Mouse (Mus musculus): ENCODE data around the gene Gabpb2.

The Gabpb2 gene

DNA sequence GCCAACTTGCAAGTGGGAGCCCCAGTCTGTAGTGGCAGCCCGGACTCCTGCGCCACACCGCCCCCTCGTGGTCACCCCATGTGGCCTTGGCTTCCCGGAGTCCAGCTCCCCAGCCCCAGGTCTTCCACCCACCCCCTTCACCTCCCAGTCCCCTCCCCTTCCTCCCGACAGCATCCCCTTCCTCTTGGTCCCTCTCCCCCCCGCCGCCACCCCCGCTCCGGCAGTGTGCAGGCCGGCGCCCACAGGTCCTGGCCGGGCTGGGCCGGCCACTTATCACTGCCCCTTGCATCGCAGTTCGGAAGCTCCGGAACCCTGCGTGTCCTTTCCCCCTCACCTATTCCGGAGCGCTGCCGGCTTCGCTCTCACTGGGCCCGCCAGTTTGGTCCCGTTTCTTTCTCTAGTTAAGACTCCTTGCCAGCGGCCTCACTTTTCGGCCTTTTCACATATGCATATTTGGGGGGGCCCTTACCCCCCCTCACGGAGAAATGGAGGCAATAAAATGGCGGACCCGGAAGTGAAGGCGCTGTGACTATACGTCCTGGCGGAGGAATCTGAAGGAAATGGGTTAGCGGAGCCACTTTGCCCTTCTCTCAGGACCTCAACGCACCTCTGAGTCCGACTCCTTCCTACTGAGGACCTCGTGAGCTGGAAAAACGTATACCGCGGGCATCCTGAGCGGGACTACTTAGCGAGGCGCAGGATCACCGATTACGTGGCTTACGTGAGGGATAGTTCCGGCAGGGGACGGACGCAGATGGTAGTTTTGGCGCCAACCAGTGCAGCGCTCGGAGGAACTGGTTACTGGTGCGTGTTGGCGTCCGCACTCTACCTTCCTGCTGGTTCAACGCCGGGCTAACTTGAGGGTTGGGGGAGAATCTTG, at the start of gene Gabpb2:
Gene Gabpb2, minus strand, starts transcription at position 662 of the 880 bp plus-strand sequence.
- DNase-seq (ENCODE audit: low read depth) = peak; percentile 88

DNA sequence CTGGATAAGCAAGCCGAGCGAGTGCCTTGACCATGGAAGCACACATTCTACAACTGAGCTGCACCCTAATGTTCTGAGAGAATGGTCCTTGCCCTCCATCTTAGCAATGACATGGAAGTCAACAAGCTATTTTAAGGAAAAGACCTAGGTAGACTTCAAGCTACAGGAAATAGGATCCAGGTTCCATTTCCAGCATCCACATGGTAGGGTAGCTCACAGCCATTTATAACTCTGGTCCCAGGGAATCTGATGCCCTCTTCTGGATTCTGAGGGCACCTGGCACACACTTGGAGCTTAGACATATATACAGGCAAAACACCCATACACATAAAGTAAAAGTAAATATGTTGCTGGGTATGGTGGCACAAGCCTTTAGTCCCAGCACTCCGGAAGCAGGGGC, 48.3 kb upstream of the Gabpb2 start:
- DNase-seq (ENCODE audit: low read depth) = no peak

DNA sequence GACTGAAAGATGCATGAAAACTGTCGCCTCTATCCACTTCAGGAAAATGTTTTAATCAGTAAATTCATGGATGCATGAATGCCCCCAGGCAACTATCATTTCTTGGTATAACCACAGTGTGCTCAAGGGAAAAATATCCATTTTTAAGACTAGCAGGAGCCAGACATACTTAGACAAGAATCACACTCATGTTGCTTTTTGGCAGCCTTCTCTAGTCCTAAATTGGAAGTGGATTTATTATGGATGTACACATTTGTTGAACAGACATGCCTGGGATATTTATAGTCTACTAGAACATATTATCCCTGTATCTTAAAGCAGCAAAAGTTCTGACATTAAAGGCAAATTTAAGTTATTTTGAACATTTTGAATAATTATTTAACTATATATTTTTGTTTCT, 47.0 kb upstream of the Gabpb2 start:
- DNase-seq (ENCODE audit: low read depth) = no peak

DNA sequence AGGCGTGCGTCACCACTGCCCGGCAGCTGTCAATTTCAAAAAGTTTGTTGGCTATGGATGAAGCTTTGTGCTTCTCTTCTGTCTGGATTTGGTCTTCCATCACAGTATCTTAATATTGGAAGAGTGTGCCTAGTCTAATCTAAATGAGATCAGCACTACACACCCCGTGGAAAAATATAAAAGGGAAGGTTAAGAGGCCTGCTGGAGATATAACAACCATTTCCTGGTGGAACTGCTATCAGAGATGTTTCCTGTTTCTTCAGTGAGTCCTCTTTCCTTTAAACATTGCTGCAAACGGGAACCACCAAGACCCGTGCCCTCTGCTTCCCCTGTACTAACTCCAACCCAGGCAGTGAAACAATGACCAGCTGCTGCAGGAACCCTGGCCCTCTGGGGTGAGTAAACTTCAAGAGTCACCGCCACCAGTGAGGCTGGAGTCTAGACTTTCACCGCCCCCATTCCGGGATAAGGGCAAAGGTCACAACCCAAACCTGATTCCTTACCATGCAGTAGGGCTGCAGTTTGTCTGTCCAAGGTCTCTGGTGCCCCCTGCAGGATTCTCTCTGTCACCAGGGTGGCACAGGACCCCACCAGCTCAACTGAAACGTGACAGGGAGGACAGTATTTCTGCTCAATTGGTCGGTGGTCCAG, 45.5 kb upstream of the Gabpb2 start:
- peak; percentile 57 for DNase-seq (ENCODE audit: low read depth)

DNA sequence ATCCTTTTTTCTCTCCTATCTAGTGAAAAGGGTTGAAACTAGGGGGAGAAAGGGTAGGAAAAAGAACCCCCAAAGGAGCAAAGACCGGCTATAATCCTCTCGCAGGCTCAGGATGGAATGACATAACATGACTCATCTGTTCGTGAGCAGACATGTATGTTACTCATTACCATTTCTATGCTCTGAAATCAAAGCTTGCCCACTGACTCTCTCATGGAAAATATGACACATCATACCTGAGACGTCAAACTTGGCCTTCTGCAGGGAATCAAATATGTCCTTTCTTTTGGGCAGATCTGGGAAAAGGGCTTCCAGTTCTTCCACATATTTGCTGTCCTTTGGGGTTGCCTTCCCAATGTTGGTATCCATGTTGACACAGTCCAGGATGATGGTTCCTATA, 44.3 kb upstream of the Gabpb2 start:
- DNase-seq (ENCODE audit: low read depth) = no peak

DNA sequence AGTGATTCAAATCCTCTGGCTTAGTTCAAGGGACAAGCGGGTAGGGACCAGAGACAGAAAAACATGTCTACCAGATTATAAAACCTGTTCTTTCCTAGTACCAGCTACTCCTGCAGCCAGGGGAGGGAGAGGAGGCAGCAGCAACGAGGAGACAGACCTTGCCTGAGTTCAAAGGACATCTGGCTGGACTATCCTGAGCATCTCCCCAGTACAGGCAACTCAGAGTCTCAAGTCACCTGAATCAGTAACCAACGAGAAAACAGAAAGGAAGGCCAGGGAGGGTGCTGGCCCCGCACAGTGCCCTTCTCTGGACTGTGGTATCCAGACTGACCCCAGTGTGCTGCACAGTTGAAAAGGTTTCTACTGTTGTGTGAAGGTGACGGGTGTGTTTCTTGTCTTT, 39.2 kb upstream of the Gabpb2 start:
- no peak for DNase-seq (ENCODE audit: low read depth)

DNA sequence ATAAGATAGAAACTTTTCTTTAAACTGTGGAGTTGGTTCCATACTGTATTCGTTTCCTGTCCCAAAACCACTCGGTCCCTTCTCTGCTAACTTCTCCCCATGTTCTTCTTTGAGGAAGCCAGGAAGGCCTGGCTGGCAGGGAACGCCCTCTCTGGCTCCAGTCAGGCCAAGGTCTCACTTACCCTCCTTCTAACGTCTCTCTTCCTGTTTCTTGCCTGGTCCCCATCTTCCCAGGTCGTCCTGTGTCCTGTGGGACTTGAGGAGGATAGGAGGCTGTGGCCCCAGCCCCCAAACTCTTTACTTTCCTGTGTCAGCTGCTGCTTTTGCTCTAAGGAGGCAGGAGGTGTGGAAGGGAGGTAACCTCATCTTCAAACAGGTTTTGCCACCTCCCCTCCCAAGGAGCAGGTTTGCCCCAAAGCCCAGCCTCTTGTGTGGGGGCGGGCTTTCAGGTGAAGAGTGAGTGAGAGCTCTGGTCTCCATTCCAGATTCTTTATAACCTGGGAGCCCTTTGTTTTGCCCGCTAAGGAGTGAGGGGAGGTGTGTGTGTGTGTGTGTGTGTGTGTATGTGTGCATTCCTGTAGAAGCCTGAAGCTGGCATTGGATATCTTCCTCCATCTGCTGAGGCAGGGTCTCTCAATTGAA, 33.2 kb upstream of the Gabpb2 start, which contains the start of gene Bnipl:
Gene Bnipl, minus strand, starts transcription at position 411 of the 642 bp plus-strand sequence.
- no peak for DNase-seq (ENCODE audit: low read depth)

DNA sequence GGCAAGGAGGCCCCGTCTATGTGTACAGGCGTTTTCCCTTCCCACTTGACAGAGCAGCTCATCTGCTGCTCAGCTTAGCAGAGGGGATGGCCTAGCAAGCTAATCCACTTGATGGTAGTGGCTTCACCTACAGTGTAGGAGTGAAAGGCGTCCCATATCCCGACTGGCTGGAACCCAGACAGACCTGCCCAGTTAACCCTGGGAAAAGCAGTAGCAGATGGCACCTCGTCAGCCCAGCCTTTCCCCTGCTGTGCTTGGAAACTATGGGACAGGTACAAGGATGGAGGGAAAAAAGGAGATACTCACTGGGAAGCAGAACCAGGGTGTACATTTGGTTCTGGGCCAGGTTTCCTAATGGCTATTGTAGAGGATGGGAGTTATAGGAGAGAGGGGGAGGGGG, 32.6 kb upstream of the Gabpb2 start:
- DNase-seq (ENCODE audit: low read depth) = no peak

DNA sequence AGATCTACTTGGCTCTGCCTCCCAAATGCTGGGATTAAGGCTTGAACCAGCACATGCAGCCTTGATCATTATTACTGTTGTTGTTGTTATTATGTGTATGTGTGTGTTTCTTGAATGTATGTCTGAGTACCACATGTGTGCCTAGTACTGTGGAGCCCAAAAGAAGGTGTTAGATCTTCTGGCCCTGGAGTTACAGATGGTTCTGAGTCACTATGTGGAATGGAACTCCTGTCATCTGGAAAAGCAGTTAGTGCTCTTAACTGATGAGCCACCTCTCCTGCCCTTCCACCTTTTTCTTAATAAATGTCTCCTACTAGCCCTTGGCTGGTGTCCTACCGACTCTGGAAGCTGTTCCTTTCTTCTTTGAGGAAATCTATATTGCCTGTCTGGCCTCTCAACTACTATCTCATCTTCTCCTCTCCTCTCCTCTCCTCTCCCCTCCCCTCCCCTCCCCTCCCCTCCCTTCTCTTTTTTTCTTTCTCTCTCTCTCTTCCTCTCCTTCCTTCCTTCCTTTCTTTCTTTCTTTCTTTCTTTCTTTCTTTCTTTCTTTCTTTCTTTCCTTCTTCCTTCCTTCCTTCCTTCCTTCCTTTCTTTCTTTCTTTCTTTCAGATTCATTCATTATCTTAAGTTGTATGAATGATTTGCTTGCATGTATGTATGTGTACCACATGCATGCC, 30.1 kb upstream of the Gabpb2 start:
- no peak for DNase-seq (ENCODE audit: low read depth)

DNA sequence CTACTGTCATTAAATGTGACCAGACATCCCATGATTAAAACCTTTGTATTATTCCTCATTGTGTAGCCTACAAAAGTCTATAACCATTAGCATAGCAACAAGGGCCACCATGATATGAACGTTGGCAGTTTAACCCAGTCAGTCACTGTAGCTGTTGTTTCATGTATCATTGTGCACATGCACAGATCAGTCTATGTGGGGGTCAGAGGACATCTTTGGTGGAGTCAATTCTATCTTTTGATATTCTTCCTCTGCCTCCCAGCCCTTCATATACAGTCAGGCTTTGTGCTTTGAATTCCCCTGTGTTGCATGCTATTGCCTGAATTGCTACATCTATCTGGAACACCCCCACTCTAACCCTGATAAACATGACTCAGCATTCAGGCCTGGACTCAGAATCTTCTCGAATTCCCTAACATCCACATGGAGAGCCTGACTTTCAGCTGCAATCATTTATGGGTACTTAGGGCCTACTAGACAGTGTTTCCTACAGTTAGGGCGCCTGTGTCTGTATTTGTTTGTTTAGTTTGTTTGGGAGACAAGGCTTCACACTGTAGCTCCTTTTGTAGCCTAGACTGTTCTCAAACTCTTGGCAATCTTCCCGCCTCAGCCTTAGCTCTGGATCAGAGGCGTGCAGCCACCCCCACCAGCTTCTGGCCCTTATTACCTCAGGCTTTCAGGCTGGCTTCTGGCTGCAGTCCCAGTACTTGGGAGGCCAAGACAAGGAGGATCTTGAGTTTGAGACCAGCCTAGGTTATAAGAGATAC, 28.9 kb upstream of the Gabpb2 start:
- no peak for DNase-seq (ENCODE audit: low read depth)

DNA sequence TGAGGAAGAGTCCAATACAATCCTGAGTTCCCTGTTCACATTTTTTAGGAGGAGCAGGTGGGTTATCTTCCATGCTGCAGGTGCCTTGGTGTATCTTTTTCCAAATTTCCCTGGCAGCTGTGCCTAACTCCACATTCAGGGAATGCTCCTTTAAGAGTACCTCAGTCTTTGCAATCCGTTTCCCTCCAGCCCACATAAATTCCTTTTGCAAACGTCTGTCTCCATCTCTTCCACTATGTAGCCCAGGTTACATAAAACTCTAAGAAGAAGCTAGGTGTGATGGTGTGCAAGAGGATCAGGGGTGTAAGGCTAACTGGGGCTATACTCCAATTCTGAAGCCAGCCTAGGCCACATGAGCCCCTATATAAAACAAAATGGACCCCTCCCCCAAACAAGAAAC, 25.4 kb upstream of the Gabpb2 start:
- no peak for DNase-seq (ENCODE audit: low read depth)

DNA sequence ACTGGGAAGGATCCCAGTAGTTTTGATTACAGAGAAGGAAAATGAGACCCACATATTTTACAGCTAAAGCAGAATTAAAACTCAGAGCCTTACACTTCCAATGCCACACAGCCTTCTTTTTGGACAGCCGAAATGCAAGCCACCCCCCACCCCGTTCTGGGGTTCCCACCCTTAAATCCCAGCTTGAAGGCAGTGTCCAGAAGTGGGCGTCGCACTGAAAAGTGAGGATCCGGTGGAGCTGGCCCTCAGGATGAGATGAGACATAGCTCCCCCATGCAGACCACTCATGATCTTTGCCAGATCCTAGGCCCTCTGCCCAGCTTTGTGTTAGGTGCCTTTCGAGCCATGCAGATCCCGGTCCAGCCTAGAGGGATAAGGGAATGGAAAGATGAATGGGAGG, 23.8 kb upstream of the Gabpb2 start, which contains the start of gene Gm128:
Gene Gm128, minus strand, starts transcription at position 101 of the 400 bp plus-strand sequence.
- no peak for DNase-seq (ENCODE audit: low read depth)

DNA sequence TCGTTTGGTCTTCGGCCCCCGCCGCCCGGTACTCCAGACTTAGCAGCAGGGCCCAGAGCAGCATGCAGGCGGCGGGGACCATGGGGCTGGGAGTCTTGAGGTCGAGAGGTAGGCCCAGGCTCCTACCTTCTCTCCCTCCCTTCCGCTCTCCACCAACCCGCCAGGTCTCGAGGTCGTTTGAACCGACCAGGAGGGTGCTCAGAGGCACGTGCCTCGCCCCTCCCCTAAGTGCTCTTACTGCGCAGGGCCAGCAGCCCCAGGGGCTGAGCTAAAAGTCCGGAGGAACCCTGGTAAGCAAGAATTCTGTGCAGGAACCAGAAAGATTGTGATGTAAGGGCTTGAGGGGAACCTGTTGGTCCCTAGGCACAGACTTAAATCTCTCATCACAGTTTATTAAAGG, 23.2 kb upstream of the Gabpb2 start:
- no peak for DNase-seq (ENCODE audit: low read depth)

DNA sequence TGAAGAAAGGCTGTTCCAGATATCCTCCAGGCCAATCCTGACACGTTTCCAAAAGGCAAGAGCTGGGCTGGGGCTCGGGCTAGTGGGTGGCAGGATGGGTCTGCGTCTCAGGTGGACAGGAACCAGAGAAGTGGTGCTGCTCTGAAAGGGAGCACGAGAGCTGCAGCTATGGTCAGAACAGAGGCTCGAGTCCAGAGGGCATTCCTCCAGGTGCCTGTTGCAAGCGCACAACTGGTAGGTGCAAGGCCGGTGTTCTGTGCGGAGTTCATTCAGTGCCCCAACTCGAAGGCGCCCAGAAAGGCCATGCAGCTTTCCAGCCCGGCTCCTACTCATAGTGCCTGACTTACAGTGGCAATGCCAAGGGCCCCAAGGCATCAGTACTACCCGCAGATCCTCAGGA, 22.3 kb upstream of the Gabpb2 start:
- no peak for DNase-seq (ENCODE audit: low read depth)

DNA sequence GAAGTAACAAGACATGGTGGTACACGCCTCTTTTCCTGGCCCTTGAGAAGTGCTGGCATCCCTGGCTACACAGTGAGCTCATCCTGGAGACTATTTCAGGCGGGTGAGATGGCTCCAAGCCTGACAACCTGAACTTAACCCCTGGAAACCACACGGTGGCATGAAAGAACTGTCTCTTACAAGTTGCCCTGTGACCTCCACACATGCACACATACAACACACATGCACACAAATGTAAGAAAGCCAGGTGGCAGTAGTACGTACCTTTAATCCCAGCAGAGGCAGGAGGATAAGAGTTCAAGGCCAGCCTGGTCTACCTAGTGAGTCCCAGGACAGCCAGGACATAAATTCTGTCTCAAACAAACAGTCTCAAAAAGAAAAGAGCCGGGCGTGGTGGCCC, 21.3 kb upstream of the Gabpb2 start:
- DNase-seq (ENCODE audit: low read depth) = no peak

DNA sequence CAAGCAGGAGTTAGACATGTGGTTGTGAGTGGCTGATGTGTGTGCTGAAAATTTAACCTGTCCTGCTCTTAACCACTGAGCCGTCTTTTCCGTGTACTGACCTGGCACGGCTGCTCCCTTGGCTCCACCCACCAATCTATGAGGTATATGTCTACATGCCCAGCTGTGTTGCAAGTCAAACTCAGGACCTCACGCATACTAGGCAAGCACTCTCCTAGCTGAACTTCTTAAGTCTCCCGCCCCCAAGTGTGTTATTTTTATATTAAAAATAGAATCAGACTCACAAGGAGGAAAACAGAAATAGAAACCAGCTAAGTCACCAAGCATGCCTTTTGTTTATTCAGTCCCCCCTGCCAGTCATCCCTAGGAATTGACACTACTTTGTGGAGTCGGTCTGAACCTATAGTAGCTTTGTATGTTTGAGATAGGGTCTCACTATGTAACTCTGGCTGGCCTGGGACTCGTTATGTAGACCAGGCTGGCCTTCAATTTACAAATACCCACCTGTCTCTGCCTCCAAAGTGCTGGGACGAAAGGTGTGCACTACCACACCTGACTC, 19.9 kb upstream of the Gabpb2 start:
- DNase-seq (ENCODE audit: low read depth) = no peak

DNA sequence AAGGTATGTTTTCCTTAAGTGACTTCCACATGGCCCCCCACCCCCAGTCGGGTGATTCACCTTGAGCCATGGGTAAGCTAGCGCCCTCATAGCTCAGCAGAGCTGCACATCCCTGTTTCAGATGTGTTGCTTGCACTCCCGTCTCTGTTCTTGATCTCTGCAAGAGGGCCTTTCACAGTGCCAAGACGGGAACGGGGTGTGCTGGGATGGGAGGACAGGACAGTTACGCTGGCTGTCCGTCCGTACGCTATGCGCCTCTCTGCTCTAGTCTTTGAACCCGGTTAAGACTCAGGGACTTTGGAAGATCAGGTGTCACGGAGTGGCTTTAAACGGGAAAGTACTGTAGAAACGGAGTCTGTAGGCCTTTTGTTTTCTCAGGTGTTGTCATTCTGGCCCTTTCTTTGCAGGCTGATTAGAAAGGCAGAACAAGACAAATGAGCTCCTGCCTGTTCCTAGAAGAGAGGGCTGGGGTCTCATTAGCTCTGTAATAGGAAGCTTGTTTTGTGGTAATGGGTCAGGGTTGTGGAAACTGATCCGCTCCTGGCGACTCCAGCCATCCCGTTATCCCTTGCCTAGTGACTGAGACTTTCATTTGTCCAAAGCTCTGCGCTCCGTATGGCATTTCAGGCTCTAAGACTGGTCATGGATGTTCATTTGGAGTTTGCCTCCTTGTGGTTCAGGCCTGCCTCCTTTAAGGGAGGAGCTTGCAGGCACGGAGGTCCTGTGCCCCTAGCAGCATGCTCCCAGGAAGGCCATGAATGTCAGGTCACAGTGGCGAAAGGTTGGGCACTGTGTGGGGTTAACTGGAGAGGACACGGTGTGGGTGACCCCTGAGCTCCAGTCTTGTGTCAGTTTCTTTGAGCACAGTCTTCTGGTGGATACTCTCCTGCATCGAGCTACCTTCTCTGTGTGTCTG, 17.9 kb upstream of the Gabpb2 start:
- DNase-seq (ENCODE audit: low read depth) = no peak

DNA sequence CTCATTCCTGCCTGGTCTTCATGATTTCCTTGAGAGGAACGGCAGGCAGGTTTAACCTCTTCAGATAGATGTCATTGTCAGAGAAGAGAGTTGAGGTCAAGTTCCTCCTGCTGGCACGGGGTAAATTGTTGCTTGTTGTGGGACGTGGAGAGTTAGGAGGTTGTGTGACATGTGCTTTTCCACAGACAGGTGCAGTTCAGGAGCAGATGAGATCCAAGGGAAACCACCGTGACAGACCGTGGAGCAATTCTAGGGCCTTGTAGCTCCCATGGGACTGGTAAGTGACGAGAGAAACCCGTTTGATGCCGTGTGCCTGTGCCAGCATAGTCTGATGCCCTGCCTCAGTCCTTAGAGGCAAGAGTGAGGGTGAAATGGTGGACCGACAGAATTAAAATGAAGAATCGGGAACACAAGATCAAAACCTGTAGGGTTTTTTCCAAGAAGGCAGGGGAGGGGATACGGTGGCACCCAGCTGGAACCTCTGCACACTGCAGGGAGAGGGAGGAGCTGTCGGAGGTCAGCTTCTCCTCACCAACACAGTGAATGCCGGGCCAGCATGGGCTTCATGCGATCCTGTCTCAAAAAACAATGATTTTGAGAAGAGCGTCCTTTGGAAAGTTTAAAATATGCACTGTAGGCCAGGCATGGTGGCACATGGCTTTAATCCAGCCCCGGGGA, 15.7 kb upstream of the Gabpb2 start:
- DNase-seq (ENCODE audit: low read depth) = no peak

DNA sequence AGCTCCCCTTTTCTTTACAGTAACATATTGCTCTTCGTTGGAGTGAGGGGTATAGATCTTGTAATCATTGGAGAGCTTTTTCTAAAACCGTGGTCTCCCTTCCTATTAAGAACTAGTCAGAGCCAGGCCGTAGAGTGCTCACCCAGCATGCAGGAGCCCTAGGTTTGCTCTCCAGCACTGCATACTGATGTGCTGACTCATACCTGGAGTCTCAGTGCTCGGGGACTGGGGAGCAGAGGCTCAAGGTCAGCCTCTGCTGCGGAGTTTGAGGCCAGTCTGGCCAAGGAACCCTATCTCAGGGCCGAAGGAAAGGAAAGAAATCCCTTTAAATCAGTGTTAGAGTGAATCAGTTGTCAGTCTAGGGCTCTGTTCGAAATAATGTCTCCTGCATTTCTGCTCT, 15.1 kb upstream of the Gabpb2 start:
- DNase-seq (ENCODE audit: low read depth) = no peak

All from c-Kit-positive CD71-negative TER-119-negative erythroid progenitor cells, embryonic 14.5 days (primary cell).